Mouse (Mus musculus): Measurements from ENCODE around the gene Gnao1.

GRCm38 (mm10) chr8:93886181-93886580, 76.4 kb downstream of the Gnao1 start:
- TF ChIP-seq CTCF (IDR thresholded peaks at IDR 0.05; ENCODE audit: borderline replicate concordance, insufficient read depth, low read length), result no peak
- TF ChIP-seq POLR2A (IDR thresholded peaks at IDR 0.05; ENCODE audit: low read depth, low read length), result no peak
